Mouse (Mus musculus) CH12.LX (cell line): Measurements from ENCODE around the gene Ubl3.

Experiments used
- CHD2 ChIP-seq: IDR thresholded peaks from 2 replicates; pipeline ENCODE4 v1.6.1; 2011; ENCODE audit warnings: low read length, improper control_type of control experiment
- CTCF ChIP-seq, 2 experiments: IDR thresholded peaks in 1 of 2; conservative IDR thresholded peaks in 1 of 2; 2 replicates each; pipeline ENCODE4 v1.5.1; 2011 to 2012; ENCODE audit warnings: low read depth in 2 of 2, low read length in 2 of 2, improper control_type of control experiment in 1 of 2, inconsistent platforms in 1 of 2, mild to moderate bottlenecking in 1 of 2, moderate library complexity in 1 of 2
- EP300 ChIP-seq: IDR thresholded peaks from 2 replicates; pipeline ENCODE4 v1.6.1; 2011; ENCODE audit warnings: low read length, improper control_type of control experiment
- ETS1 ChIP-seq: conservative IDR thresholded peaks from 2 replicates; pipeline ENCODE4 v1.6.1; 2012; ENCODE audit warnings: low read depth, mild to moderate bottlenecking, inconsistent platforms, low read length, improper control_type of control experiment, moderate library complexity
- MAX ChIP-seq: IDR thresholded peaks from 2 replicates; pipeline ENCODE4 v1.6.1; 2011; ENCODE audit warnings: low read length, improper control_type of control experiment
- MYC ChIP-seq: IDR thresholded peaks from 2 replicates; pipeline ENCODE4 v1.6.1; 2011; ENCODE audit warnings: low read depth, mild to moderate bottlenecking, improper control_type of control experiment, low read length
- POLR2A ChIP-seq: IDR thresholded peaks from 2 replicates; pipeline ENCODE4 v1.6.1; 2011; ENCODE audit warnings: low read depth, mild to moderate bottlenecking, improper control_type of control experiment, low read length
- SMC3 ChIP-seq: IDR thresholded peaks from 2 replicates; pipeline ENCODE4 v1.6.1; 2011; ENCODE audit warnings: low read depth, low read length, improper control_type of control experiment
- UBTF ChIP-seq: IDR thresholded peaks from 2 replicates; pipeline ENCODE4 v1.6.1; 2012; ENCODE audit warnings: low read depth, mild to moderate bottlenecking, inconsistent platforms, low read length, improper control_type of control experiment, moderate library complexity
- USF2 ChIP-seq: conservative IDR thresholded peaks from 2 replicates; pipeline ENCODE4 v1.6.1; 2011; ENCODE audit warnings: low read depth, low read length, improper control_type of control experiment

- TF ChIP-seq MYC = no peak
- TF ChIP-seq CTCF (conservative IDR thresholded peaks at IDR 0.05 in 1 of 2, IDR thresholded peaks at IDR 0.05 in 1 of 2; ENCODE audit: low read depth in 2 of 2, low read length in 2 of 2) = no peak
- no peak for TF ChIP-seq EP300
- no peak for TF ChIP-seq MAX
- no peak for TF ChIP-seq USF2
- TF ChIP-seq SMC3 = no peak
- TF ChIP-seq POLR2A = no peak
- TF ChIP-seq CHD2 = no peak
- TF ChIP-seq ETS1 = no peak
- no peak for TF ChIP-seq UBTF
These were observed 30.2 kb downstream of the Ubl3 start for GRCm38 (mm10) chr5:148522378-148522777.
